Mouse (Mus musculus): ENCODE measurements around the gene Sytl2.

Gene Sytl2

GRCm38 (mm10) chr7:90301942-90302646 is at the start of gene Sytl2:
Sytl2 (plus strand) TSS chr7:90302252.
- in situ Hi-C loops (cut with MboI, MseI) = loop anchor here (5.0 kb wide), 1 partner anchor 45 kb away; no protein-coding TSS in a partner anchor

DNA sequence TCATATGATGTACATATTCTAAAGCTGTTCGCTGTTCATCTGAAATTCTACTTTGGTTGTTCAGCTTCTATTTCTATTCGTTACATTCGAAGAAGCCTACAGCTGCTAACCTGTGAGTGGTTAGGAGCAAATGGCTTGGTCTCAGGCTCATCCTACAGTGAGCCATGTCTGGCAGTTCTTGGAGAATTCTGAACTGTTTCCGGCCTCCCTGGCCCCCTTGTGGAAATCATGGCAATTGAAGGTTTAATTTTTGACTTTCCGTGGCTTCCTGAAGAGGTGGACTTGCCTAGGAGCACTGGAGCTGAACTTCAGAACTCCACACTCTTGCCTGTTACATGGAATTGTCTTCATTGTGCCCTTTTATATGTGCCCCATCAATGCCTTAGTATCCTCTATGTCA is 49.1 kb upstream of the Sytl2 start:
- in situ Hi-C loops (cut with MboI, MseI) = no loop called here

GRCm38 (mm10) chr7:90258701-90259100 is 43.4 kb upstream of the Sytl2 start:
- in situ Hi-C loops (cut with MboI, MseI) = no loop called here

- in situ Hi-C loops (cut with MboI, MseI) = no loop called here
These were observed 42.2 kb upstream of the Sytl2 start for GRCm38 (mm10) chr7:90259899-90260298.

GRCm38 (mm10) chr7:90261902-90262599 is 40.0 kb upstream of the Sytl2 start:
- in situ Hi-C loops (cut with MboI, MseI) = no loop called here

GRCm38 (mm10) chr7:90265289-90265970 is 36.6 kb upstream of the Sytl2 start, which contains the start of gene Ccdc83:
Ccdc83 (minus strand) TSS chr7:90265777.
- in situ Hi-C loops (cut with MboI, MseI) = no loop called here

- in situ Hi-C loops (cut with MboI, MseI) = no loop called here
These were observed 31.9 kb upstream of the Sytl2 start for GRCm38 (mm10) chr7:90270141-90270540.

DNA sequence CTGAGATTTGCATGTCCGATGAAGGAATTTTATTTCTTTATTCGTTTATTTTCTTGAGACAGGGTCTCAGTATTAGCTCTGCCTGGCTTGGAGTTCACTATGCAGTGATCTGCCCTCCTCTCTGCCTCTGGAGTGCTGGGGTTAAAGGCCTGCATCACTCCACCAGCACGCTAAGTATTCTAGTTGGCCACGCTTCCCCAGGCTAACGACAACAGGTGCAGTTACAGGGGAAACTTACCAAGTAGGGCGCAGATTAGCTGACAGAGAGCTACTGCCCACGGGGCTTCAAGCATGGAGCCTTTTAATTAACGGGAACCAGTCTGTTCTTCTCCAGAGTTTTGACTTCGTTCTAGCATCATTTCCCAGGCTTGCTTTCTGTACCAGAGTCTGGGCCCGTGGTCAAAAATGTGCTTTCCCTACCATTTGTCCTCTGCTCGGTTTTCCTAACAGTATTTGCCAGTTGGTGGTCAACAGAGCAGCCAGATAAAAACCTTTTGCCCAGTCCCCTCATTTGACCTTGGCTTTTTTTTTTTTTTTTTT is 27.4 kb upstream of the Sytl2 start:
- in situ Hi-C loops (cut with MboI, MseI) = loop anchor here (25.0 kb wide), 1 partner anchor 138 kb away; no protein-coding TSS in a partner anchor

- in situ Hi-C loops (cut with MboI, MseI) = loop anchor here (25.0 kb wide), 1 partner anchor 135 kb away; no protein-coding TSS in a partner anchor
These were observed 24.8 kb upstream of the Sytl2 start for GRCm38 (mm10) chr7:90277246-90277645.

- in situ Hi-C loops (cut with MboI, MseI) = loop anchor here (25.0 kb wide), 1 partner anchor 135 kb away; no protein-coding TSS in a partner anchor
These were observed 24.3 kb upstream of the Sytl2 start for GRCm38 (mm10) chr7:90277769-90278168.

- in situ Hi-C loops (cut with MboI, MseI) = loop anchor here (25.0 kb wide), 1 partner anchor 133 kb away; no protein-coding TSS in a partner anchor
These were observed 22.9 kb upstream of the Sytl2 start for GRCm38 (mm10) chr7:90279136-90279535.

DNA sequence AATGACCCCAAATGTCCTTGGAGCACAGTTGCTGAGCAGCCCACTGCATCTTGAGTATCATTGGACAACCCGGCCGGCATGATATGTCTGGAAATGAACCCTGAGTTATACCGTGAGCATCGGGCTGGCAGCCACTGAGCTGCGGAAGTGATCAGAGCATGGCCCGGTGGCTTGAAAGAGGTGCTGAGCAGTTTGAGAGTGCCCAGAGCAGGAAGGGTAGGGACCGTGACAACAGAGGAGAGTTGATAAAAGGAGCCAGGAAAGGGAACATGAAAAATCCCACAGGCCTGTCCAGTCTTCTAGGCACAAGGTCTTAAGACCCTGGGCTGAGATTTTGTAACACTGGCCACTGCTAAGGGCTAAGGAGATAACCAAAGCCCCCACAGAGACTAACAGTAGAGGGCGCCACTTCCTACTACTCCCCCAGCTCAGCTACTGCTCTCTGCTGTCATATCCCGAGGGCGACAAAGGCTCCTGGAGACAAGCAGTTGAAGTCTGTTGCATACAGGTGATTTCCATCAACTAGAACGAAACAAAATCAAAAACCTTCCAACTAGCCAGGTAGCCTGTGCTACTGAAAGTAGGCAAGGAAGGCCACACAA is 21.7 kb upstream of the Sytl2 start:
- in situ Hi-C loops (cut with MboI, MseI) = loop anchor here (25.0 kb wide), 1 partner anchor 132 kb away; no protein-coding TSS in a partner anchor

DNA sequence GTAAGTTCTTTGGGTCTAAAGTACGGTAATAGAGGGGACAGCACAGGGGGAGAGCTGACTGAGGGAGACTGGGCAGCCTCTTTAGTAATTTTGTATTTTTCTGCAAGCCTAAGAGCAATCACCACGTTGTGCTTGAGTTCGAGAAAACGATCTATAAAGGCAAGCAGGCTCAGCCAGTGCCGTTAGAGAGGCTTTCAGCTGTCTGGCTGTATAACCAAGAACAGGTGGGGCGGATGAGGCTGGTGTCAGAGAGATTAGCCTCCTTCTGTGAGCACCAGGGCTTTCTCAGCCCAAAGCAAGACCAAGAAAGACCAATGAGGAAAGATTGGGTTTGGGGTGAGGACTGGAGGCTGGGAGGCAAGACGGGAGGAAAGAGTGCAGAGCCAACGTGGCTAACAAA is 21.2 kb upstream of the Sytl2 start:
- in situ Hi-C loops (cut with MboI, MseI) = loop anchor here (25.0 kb wide), 1 partner anchor 131 kb away; no protein-coding TSS in a partner anchor

DNA sequence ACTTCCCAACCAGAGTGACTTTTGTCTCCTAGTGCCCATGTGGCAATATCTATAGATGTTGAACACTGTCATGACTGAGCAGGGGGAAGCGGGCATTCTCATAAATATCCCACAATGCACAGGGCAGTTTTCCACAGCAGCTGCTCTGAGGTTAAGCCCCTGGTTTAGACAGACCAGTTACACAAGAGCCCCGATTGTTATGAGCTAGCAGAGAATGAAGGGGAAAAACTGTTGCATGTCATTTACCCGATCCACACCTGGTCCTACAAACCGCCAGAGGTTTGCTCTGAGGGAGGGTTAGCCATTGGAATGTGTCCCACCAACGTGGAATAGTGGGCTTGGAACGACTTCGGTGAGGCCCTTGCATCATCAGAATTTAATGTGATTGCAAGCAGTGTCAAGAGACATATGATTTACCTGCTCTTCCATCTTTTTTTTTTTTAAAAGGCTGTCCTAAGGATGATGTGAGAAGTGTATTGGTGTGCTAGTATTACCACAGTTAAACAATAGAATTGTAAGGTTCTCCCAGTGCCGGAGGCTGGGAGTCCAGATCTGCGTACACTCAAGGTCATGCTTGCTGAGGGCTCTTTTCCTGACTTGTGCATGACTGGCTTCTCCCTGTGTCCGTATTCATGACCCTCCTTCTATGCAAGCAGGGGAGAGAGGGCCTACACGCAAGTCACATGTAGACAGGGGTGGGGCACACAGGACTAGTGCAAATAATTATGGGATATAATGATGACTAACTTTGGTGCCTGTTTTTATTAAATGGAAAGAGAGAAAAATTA is 20.1 kb upstream of the Sytl2 start:
- in situ Hi-C loops (cut with MboI, MseI) = loop anchor here (25.0 kb wide), 1 partner anchor 130 kb away; no protein-coding TSS in a partner anchor

DNA sequence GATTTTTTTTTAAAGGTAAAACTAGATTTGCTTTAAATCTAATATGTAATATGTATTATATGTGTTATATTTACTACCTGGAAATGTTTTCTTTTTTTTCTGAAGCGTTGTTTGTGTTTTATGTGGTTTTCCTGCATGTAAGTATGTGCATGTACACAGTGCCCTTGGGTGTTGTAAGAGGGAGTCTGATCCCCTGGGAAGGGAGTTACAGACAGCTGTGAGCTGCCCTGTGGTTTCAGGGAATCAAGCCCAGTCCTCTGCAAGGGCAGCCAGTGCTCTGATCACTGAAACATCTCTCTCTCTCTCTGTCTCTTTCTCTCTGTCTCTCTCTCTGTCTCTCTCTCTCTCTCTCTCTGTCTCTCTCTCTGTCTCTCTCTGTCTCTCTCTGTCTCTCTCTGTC is 19.3 kb upstream of the Sytl2 start:
- in situ Hi-C loops (cut with MboI, MseI) = loop anchor here (25.0 kb wide), 1 partner anchor 130 kb away; no protein-coding TSS in a partner anchor

DNA sequence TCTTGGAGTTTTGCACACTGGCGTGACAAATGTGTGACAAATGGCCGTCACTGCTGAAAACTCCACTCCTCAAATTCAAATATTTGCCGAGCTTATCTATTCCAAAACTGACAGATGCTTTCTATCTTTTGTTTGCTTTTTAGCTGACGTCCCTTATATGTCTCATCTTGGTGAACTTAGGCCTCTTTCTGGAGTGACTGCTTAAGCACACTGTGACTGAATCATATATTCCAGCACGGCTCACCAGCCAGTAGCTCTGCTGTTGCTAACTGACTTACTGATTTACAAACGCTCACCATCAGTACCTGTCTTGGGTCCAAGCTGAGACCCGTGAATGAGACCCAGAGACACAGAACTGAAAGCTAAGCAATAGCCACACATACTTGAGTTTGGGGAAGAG is 17.3 kb upstream of the Sytl2 start:
- in situ Hi-C loops (cut with MboI, MseI) = loop anchor here (25.0 kb wide), 1 partner anchor 128 kb away; no protein-coding TSS in a partner anchor

DNA sequence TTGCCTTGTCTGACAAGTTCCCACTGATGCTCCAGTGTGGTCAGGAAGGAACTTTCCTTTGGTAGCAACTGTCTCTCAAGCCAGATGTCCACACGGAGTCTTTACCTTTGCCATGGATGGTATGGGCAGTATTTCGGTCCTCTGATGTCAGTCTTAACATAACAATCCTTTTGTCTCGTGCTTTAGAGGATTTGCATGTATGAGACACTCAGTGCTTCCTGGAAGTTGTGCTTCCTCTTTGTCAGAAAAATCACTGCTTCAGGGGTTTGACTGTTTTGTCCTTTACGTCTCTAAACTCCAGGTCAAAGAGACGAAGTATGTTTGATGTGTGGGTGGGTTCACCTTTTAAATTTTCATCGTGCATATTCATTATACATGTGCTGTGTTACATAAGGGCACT is 10.2 kb upstream of the Sytl2 start:
- in situ Hi-C loops (cut with MboI, MseI) = loop anchor here (25.0 kb wide), 1 partner anchor 120 kb away; no protein-coding TSS in a partner anchor

DNA sequence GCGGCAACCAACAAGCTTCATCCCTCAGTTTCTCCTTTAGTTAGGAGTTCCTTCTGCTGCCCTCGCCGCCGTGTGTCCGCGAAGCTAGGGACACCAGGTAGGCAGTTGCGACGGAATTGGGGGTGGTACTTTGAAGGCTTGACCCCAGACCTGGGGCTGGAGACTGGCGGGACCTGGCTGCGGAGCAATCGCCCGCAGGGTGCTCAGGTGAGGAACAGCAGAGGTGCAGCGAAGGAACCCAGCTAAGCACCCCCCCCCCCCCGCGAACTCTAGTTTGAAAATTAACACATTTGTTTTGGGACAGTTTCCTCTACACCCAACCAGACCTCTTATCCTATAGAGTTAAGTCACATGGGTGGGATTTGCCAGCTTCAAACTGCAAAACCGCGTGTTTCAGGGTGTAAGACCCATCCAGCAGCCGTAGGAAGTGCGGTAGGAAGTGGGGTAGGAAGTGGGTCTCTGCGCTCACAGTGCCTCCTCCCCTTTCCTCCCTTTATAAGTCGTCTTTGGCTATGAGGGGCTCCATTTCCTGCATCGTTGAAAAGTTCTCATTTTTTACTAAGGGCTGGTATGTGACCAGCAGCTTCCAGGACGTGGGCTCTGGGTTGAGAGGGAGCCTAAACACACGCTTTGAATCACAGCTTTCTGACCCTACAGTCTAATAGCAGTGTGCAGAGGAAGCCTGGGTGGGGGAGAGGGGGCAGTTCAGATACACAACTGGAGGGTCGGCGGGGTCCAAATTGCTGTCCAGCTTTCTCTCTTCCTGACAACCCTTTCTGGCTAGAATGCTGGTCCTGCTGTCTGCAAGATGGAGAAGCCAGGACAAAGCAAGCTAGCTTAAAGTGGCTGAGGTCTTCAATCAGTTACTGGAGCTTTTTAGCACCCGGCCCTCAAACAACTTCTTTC is 848 bp downstream of the Sytl2 start:
- in situ Hi-C loops (cut with MboI, MseI) = loop anchor here (5.0 kb wide), 1 partner anchor 44 kb away; no protein-coding TSS in a partner anchor

- in situ Hi-C loops (cut with MboI, MseI) = no loop called here
These were observed 4.0 kb downstream of the Sytl2 start for GRCm38 (mm10) chr7:90306079-90306478.

Measured in T-helper 1 cell (primary cell).